Mouse (Mus musculus) ES-E14 (cell line): ENCODE measurements at regions not wholly inside any gene's neighbourhood (a gene's known extent, or its start where the extent isn't known, plus 50 kb on each side); places are given as distances from the start of the nearest gene placed in this dataset.

Experiments
- DNase-seq: peaks from one replicate; pipeline ENCODE4 v3.0.0-alpha.2; 2013; ENCODE audit warnings: low read depth, low spot score
- H3K27ac ChIP-seq: 2 replicates; pipeline ENCODE4 v1.5.1; 2012; ENCODE audit warnings: low read depth, mild to moderate bottlenecking, low read length, moderate library complexity, mixed read lengths; ENCODE audit not compliant: poor library complexity, insufficient read depth, severe bottlenecking
- H3K36me3 ChIP-seq: 2 replicates; pipeline ENCODE4 v1.6.1; 2012; ENCODE audit warnings: mild to moderate bottlenecking, low read length, moderate library complexity, mixed read lengths; ENCODE audit not compliant: control insufficient read depth, poor library complexity, insufficient read depth, severe bottlenecking
- H3K4me1 ChIP-seq, 2 experiments: fragments of 150-350 bp in 1 of 2; sonication (generic) in 1 of 2; 2 replicates each; pipeline ENCODE4 v1.6.1; 2012; ENCODE audit warnings: low read length in 2 of 2, mild to moderate bottlenecking in 1 of 2, mixed read lengths in 1 of 2; ENCODE audit not compliant: control insufficient read depth in 2 of 2, insufficient read depth in 2 of 2, poor library complexity in 1 of 2
- H3K4me3 ChIP-seq, 2 experiments: fragments of 150-350 bp in 1 of 2; sonication (generic) in 1 of 2; 2 replicates each; pipeline ENCODE4 v1.5.1; 2012; ENCODE audit warnings: low read length in 2 of 2, low read depth in 1 of 2, mild to moderate bottlenecking in 1 of 2, mixed read lengths in 1 of 2; ENCODE audit not compliant: insufficient read depth in 1 of 2, poor library complexity in 1 of 2, severe bottlenecking in 1 of 2
- H3K9ac ChIP-seq: 2 replicates; pipeline ENCODE4 v1.6.1; 2012; ENCODE audit warnings: low read depth, mild to moderate bottlenecking, low read length, mixed read lengths; ENCODE audit not compliant: poor library complexity, insufficient read depth, severe bottlenecking
- H3K9me3 ChIP-seq: fragments of 150-350 bp; sonication (generic); 2 replicates; pipeline ENCODE4 v1.6.1; 2012; ENCODE audit warnings: low read depth, mild to moderate bottlenecking, low read length; ENCODE audit not compliant: control insufficient read depth, insufficient read depth
- CHD2 ChIP-seq: IDR thresholded peaks from 2 replicates; pipeline ENCODE4 v1.6.1; 2014; ENCODE audit warnings: mild to moderate bottlenecking, low read depth, low read length, inconsistent platforms
- HCFC1 ChIP-seq: IDR thresholded peaks from 2 replicates; pipeline ENCODE4 v1.6.1; 2012; ENCODE audit warnings: low read length, inconsistent platforms, borderline replicate concordance; ENCODE audit not compliant: insufficient read depth
- MAFK ChIP-seq: IDR thresholded peaks from 2 replicates; pipeline ENCODE4 v1.6.1; 2014; ENCODE audit warnings: mild to moderate bottlenecking, low read depth, low read length, inconsistent platforms; ENCODE audit not compliant: insufficient read depth
- ZC3H11A ChIP-seq: IDR thresholded peaks from 2 replicates; pipeline ENCODE4 v1.6.1; 2012; ENCODE audit warnings: low read depth, mild to moderate bottlenecking, inconsistent platforms, low read length, borderline replicate concordance
- ZNF384 ChIP-seq: IDR thresholded peaks from 2 replicates; pipeline ENCODE4 v1.6.1; 2012; ENCODE audit warnings: low read depth, low read length, inconsistent platforms
- in situ Hi-C, 2 experiments: fragments of 600-800 bp; cut with MboI; formaldehyde crosslinking; loops; one replicate each; pipeline ENCODE4 v1.15.1; 2025; ENCODE audit warnings: low sequenced_read_pairs in 2 of 2, inconsistent platforms in 1 of 2; ENCODE audit not compliant: unreplicated experiment in 2 of 2

DNA sequence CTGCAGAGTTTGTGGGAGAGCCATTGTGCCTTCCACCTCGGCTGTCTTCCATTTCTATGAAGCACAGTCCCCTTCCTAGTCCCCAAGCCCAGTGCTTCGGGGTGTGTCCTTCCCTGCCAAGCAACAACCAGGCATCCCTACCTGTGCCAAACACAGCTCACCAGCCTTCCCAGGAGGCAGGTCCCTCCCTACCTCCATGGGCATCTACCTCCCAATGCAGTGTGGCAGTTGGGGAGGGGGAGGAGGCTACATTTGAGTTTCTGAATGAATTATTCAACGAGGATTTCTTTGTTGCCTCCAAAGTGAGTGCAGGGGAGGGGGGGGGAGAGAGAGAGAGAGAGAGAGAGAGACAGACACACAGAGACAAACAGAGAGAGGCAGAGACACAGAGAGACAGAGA is 110.8 kb downstream of the Gm26897 start:
- no peak overlapping the region for H3K27ac ChIP-seq
- TF ChIP-seq ZC3H11A, result no peak
- no peak for TF ChIP-seq HCFC1
- no peak for TF ChIP-seq MAFK
- TF ChIP-seq CHD2, result no peak

DNA sequence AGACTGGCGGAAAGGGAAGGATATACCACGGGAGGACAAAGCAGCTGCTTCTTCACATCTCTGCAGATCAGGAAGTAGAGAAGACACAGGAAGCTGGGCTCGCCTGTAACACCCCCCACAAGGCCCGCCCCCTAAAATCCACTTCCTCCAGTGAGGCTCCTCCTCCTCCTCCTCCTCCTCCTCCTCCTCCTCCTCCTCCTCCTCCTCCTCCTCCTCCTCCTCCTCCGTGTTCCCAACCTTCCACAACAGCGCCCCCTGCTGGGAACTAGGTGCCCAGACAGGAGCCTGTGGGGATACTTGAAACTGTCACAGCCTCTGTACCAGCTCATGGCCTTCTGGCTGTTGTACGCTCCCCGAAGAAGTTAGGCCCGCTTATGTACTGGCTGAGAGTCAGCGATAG is 115.2 kb downstream of the Gm26897 start:
- peak overlapping the region; percentile 55 to 58 for H3K4me3 ChIP-seq
- DNase-seq, result peak; percentile 86
- H3K4me1 ChIP-seq, result peaks cover 0 to 6% of the 10 kb centered on the region in 2 experiments; a peak in 1 of 4 replicates
- H3K27ac ChIP-seq, result no peak overlapping the region
- TF ChIP-seq CHD2 (no peak), HCFC1 (no peak), ZC3H11A (no peak), ZNF384 (no peak), MAFK (no peak)
- in situ Hi-C loops, result no loop called here
- H3K36me3 ChIP-seq, result no peaks in the 10 kb centered on the region
- peak overlapping the region; percentile 33; the same call in 1 of the 2 replicates for H3K9ac ChIP-seq
- no peaks in the 10 kb centered on the region for H3K9me3 ChIP-seq

More for the DNA sequence above, 110.8 kb downstream of the Gm26897 start:
- Histone ChIP-seq H3K4me1 (peaks cover 0 to 16% of the 10 kb centered on the region in 2 experiments; a peak in 2 of 4 replicates), H3K36me3 (no peaks in the 10 kb centered on the region), H3K9ac (no peak overlapping the region), H3K4me3 (no peak overlapping the region), H3K9me3 (no peaks in the 10 kb centered on the region)
- in situ Hi-C loops, result no loop called here
- DNase-seq, result no peak

DNA sequence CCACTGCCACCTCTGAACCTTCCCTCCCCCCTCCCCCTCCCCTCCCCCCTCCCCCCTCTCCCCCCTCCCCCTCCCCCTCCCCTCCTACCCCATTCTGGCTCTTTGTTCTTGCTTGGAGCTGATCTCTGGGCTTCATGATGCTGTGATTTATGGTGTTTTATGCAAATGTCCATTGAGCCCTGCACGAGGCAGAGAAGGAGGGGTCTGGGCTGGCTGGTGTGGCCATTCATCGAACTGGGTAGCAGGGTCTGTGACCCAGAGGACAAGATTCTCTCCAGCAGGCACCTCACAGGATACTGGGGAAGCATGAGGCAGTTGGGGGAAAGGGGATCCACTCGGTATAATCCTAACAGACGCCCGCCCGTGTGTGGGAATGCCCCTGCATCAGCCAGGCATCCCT is 119.0 kb downstream of the Gm26897 start:
- H3K4me1 ChIP-seq, result peaks cover 0 to 4% of the 10 kb centered on the region in 2 experiments; a peak in 1 of 4 replicates
- no peak for DNase-seq
- no peaks in the 10 kb centered on the region for H3K9me3 ChIP-seq
- no peak overlapping the region for H3K27ac ChIP-seq
- no peak overlapping the region for H3K4me3 ChIP-seq
- no peak overlapping the region for H3K9ac ChIP-seq
- H3K36me3 ChIP-seq, result no peaks in the 10 kb centered on the region
- in situ Hi-C loops, result no loop called here
- no peak for TF ChIP-seq MAFK
- no peak for TF ChIP-seq ZNF384
- TF ChIP-seq CHD2, result no peak
- TF ChIP-seq ZC3H11A, result no peak
- no peak for TF ChIP-seq HCFC1

DNA sequence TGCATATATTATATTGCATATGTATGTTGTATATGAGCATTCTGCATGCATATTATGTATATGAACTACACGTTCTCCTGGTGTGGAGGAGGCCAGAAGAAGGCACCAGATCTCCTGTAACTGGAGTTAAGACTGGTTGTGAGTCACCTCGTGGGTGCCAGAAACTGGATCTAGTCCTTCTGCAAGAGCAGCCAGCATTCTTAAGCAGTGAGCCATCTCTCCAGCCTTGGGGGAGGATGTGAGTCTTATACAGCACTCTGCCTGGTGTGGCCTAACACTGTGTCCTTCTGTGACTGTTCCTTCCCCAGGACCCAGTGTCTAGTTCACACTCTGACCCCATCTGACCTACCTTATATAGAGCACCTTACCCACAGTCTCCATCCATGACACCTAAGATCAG is 121.6 kb downstream of the Gm26897 start:
- TF ChIP-seq MAFK, result no peak
- TF ChIP-seq ZNF384, result no peak
- no peak for TF ChIP-seq ZC3H11A
- no peak for TF ChIP-seq CHD2
- no peak for TF ChIP-seq HCFC1
- no peak overlapping the region for H3K27ac ChIP-seq
- H3K9me3 ChIP-seq, result no peaks in the 10 kb centered on the region
- no peak overlapping the region for H3K9ac ChIP-seq
- no peak overlapping the region for H3K4me3 ChIP-seq
- in situ Hi-C loops, result no loop called here
- no peak for DNase-seq
- H3K36me3 ChIP-seq, result no peaks in the 10 kb centered on the region
- H3K4me1 ChIP-seq, result no peaks in the 10 kb centered on the region

DNA sequence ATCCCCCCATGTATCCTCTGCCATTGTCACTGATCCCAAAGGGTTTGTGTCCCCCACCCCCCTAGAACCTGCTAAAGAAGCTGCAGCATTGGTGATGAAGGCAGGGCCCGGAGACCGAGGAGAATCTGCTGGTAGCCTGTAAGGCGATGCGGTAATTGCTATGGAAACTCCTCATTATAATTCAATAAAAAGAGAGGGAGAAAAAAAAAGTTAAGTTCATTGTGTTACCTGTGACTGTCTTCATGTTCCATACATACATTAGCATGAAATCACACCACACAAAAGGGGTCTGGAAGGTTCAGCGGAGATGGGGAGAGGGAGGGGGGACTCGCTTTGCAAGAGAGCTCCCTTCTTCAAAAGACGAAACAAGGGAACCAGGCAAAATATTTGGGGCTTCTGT is 123.5 kb downstream of the Gm26897 start:
- no peak overlapping the region for H3K27ac ChIP-seq
- H3K9me3 ChIP-seq, result no peaks in the 10 kb centered on the region
- TF ChIP-seq MAFK (no peak), HCFC1 (no peak), ZNF384 (no peak), CHD2 (no peak), ZC3H11A (no peak)
- no peak for DNase-seq
- H3K4me1 ChIP-seq, result no peaks in the 10 kb centered on the region
- H3K9ac ChIP-seq, result no peak overlapping the region
- in situ Hi-C loops, result no loop called here
- H3K36me3 ChIP-seq, result no peaks in the 10 kb centered on the region
- no peak overlapping the region for H3K4me3 ChIP-seq
